ENCODE assay signal across 27 mouse cellular contexts in the genomic region with DNA sequence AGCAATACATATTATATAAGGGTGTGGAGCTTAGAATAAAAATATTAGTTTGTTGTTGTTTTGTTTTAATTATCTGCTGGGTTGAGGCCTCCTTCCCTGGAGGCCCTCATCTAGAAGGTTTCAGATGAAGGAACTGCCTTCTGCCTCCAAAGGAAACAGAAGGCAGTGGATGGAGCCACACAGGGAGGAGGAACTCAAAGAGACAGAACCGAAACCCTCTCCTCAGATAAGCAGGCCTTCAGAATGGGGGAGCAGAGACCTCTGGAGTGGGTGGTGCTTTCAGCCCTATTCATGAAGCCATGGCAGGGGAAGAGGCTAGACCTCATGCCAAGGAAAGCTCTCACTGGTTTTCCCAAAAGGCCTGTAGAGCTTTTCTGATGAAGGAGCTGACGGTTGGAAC.
A peak's percentile ranks its signal among the peaks of the same experiment; 100 is the strongest.
DNase-seq lines count a peak whose midpoint lies in the region; ATAC-seq lines count a peak whose summit lies in the region.
"Had no signal": no experiment of that assay in that cellular context is flagged by ENCODE, and none has a peak within 500 bp of the region (broad histone marks: within the 10 kb centered on the region; RNA-seq: fewer than 3 reads in every experiment).

No protein-coding gene starts in this region.

- H3K27ac ChIP-seq in forebrain, embryonic 10.5 days, result peak overlapping the region; percentile 2; the same call in 1 of the 2 replicates
- no peak overlapping the region for H3K27ac ChIP-seq in forebrain, embryonic 14.5 days (ENCODE audit: low read depth, low read length)
- H3K27ac ChIP-seq in heart, embryonic 14.5 days (replicated peaks in 1 of 2; ENCODE audit: control insufficient read depth in 1 of 2, insufficient read depth in 1 of 2, low read depth in 2 of 2, low read length in 2 of 2), result no peak overlapping the region
- H3K27ac ChIP-seq in heart, embryonic 11.5 days (ENCODE audit: low read depth, low read length), result no peak overlapping the region
- peak overlapping the region; percentile 75 for H3K27ac ChIP-seq in limb, embryonic 10.5 days
- H3K27ac ChIP-seq in neural tube, embryonic 15.5 days (replicated peaks), result no peak overlapping the region
- H3K27ac ChIP-seq in hindbrain, embryonic 12.5 days, result no peak overlapping the region
- H3K27ac ChIP-seq: forebrain, embryonic 13.5 days; gastrocnemius, adult 2 months; heart, embryonic 15.5 days; hindbrain, embryonic 14.5 days; hindbrain, postnatal 0 days had no signal

- no peaks in the 10 kb centered on the region for H3K9me3 ChIP-seq in forebrain, embryonic 10.5 days
- no peaks in the 10 kb centered on the region for H3K9me3 ChIP-seq in forebrain, embryonic 14.5 days (replicated peaks; ENCODE audit: control insufficient read depth, low read length)
- no peaks in the 10 kb centered on the region for H3K9me3 ChIP-seq in heart, embryonic 14.5 days (ENCODE audit: control insufficient read depth, low read length)
- H3K9me3 ChIP-seq in heart, embryonic 11.5 days (replicated peaks; ENCODE audit: control insufficient read depth, low read length), result no peaks in the 10 kb centered on the region
- H3K9me3 ChIP-seq in limb, embryonic 10.5 days (replicated peaks), result no peaks in the 10 kb centered on the region
- H3K9me3 ChIP-seq in neural tube, embryonic 15.5 days (replicated peaks), result no peaks in the 10 kb centered on the region
- no peaks in the 10 kb centered on the region for H3K9me3 ChIP-seq in hindbrain, embryonic 12.5 days (replicated peaks)
- H3K9me3 ChIP-seq: embryonic facial prominence, embryonic 13.5 days; forebrain, embryonic 13.5 days; heart, embryonic 15.5 days; hindbrain, embryonic 10.5 days had no signal

- H3K36me3 ChIP-seq in forebrain, embryonic 10.5 days (replicated peaks), result no peaks in the 10 kb centered on the region
- no peaks in the 10 kb centered on the region for H3K36me3 ChIP-seq in forebrain, embryonic 14.5 days (ENCODE audit: control insufficient read depth, insufficient read depth, low read length)
- H3K36me3 ChIP-seq in heart, embryonic 14.5 days (ENCODE audit: control insufficient read depth, insufficient read depth, low read length), result no peaks in the 10 kb centered on the region
- 0 out of 2 replicates have a peak, but pooled peaks cover 2% of the 10 kb centered on the region for H3K36me3 ChIP-seq in heart, embryonic 11.5 days (ENCODE audit: control insufficient read depth, insufficient read depth, low read length)
- H3K36me3 ChIP-seq in limb, embryonic 10.5 days, result peaks cover 6% of the 10 kb centered on the region; the same call in 1 of the 2 replicates
- H3K36me3 ChIP-seq in neural tube, embryonic 15.5 days, result no peaks in the 10 kb centered on the region
- H3K36me3 ChIP-seq in hindbrain, embryonic 12.5 days, result no peaks in the 10 kb centered on the region
- H3K36me3 ChIP-seq: heart, embryonic 15.5 days; hindbrain, embryonic 10.5 days had no signal

- H3K27me3 ChIP-seq in forebrain, embryonic 10.5 days (ENCODE audit: poor library complexity, severe bottlenecking), result no peaks in the 10 kb centered on the region
- H3K27me3 ChIP-seq in forebrain, embryonic 14.5 days (replicated peaks; ENCODE audit: control insufficient read depth, insufficient read depth, low read length), result no peaks in the 10 kb centered on the region
- no peaks in the 10 kb centered on the region for H3K27me3 ChIP-seq in heart, embryonic 14.5 days (ENCODE audit: control insufficient read depth, insufficient read depth, low read length)
- no peaks in the 10 kb centered on the region for H3K27me3 ChIP-seq in heart, embryonic 11.5 days (ENCODE audit: control insufficient read depth, insufficient read depth, low read length)
- no peaks in the 10 kb centered on the region for H3K27me3 ChIP-seq in limb, embryonic 10.5 days (ENCODE audit: low read depth, poor library complexity, severe bottlenecking)
- no peaks in the 10 kb centered on the region for H3K27me3 ChIP-seq in neural tube, embryonic 15.5 days (replicated peaks)
- no peaks in the 10 kb centered on the region for H3K27me3 ChIP-seq in hindbrain, embryonic 12.5 days
- H3K27me3 ChIP-seq: embryonic facial prominence, embryonic 13.5 days; forebrain, embryonic 13.5 days; heart, embryonic 15.5 days had no signal

- no peak for DNase-seq in forebrain, embryonic 10.5 days (ENCODE audit: extremely low spot score, low spot score)
- no peak for DNase-seq in forebrain, embryonic 14.5 days (ENCODE audit: low spot score)
- no peak for DNase-seq in limb, embryonic 10.5 days (ENCODE audit: low spot score)
- DNase-seq: adrenal gland, postnatal 10 days; adrenal gland, postnatal 36 days; cerebellum, adult 18-20 months; cerebellum, adult 9-10 months; cerebellum, postnatal 14 days; forebrain, postnatal 0 days; gastrocnemius, adult 2 months; gastrocnemius, postnatal 14 days; heart, adult 18-20 months; heart, postnatal 10 days; heart, postnatal 36 days had no signal

- no peak overlapping the region for H3K9ac ChIP-seq in forebrain, embryonic 14.5 days (ENCODE audit: low read length)
- no peak overlapping the region; the same call in 1 of the 2 replicates for H3K9ac ChIP-seq in heart, embryonic 14.5 days (ENCODE audit: low read length)
- H3K9ac ChIP-seq in heart, embryonic 11.5 days (ENCODE audit: low read depth, low read length), result no peak overlapping the region
- H3K9ac ChIP-seq in neural tube, embryonic 15.5 days (replicated peaks), result no peak overlapping the region
- H3K9ac ChIP-seq in hindbrain, embryonic 12.5 days, result no peak overlapping the region
- H3K9ac ChIP-seq: embryonic facial prominence, embryonic 13.5 days; forebrain, postnatal 0 days; heart, embryonic 15.5 days had no signal

- peaks cover 20% of the 10 kb centered on the region for H3K4me1 ChIP-seq in forebrain, embryonic 10.5 days
- peaks cover 9% of the 10 kb centered on the region for H3K4me1 ChIP-seq in forebrain, embryonic 14.5 days (ENCODE audit: control insufficient read depth, insufficient read depth, low read length)
- H3K4me1 ChIP-seq in heart, embryonic 14.5 days (ENCODE audit: control insufficient read depth in 2 of 2, insufficient read depth in 2 of 2, low read length in 2 of 2), result peaks cover 13 to 15% of the 10 kb centered on the region in 2 experiments
- H3K4me1 ChIP-seq in heart, embryonic 11.5 days (ENCODE audit: control insufficient read depth, insufficient read depth, low read length), result peaks cover 12% of the 10 kb centered on the region
- peaks cover 35% of the 10 kb centered on the region for H3K4me1 ChIP-seq in limb, embryonic 10.5 days
- H3K4me1 ChIP-seq in neural tube, embryonic 15.5 days, result peaks cover 19% of the 10 kb centered on the region
- peaks cover 18% of the 10 kb centered on the region for H3K4me1 ChIP-seq in hindbrain, embryonic 12.5 days

- H3K4me3 ChIP-seq in forebrain, embryonic 10.5 days, result no peak overlapping the region
- H3K4me3 ChIP-seq in forebrain, embryonic 14.5 days (ENCODE audit: low read depth, low read length), result no peak overlapping the region
- no peak overlapping the region for H3K4me3 ChIP-seq in heart, embryonic 14.5 days (ENCODE audit: control insufficient read depth in 1 of 2, insufficient read depth in 1 of 2, low read depth in 1 of 2, low read length in 2 of 2)
- H3K4me3 ChIP-seq in heart, embryonic 11.5 days (ENCODE audit: low read depth, low read length), result no peak overlapping the region
- no peak overlapping the region for H3K4me3 ChIP-seq in limb, embryonic 10.5 days
- H3K4me3 ChIP-seq in neural tube, embryonic 15.5 days (replicated peaks), result no peak overlapping the region
- H3K4me3 ChIP-seq in hindbrain, embryonic 12.5 days, result no peak overlapping the region
- H3K4me3 ChIP-seq: erythroblast, embryonic 14.5 days; gastrocnemius, adult 2 months had no signal

- H3K4me2 ChIP-seq in forebrain, embryonic 14.5 days (ENCODE audit: low read length), result no peak overlapping the region
- H3K4me2 ChIP-seq in heart, embryonic 14.5 days (ENCODE audit: low read length), result peak overlapping the region; percentile 57; the same call in 1 of the 2 replicates
- no peak overlapping the region for H3K4me2 ChIP-seq in heart, embryonic 11.5 days
- H3K4me2 ChIP-seq in neural tube, embryonic 15.5 days, result no peak overlapping the region
- H3K4me2 ChIP-seq in hindbrain, embryonic 12.5 days (replicated peaks), result no peak overlapping the region

- no peak for ATAC-seq in forebrain, embryonic 14.5 days
- ATAC-seq in heart, embryonic 14.5 days (ENCODE audit: insufficient number of reproducible peaks, insufficient read depth, low FRiP score, low read depth), result no peak
- no peak for ATAC-seq in heart, embryonic 11.5 days (replicated peaks; ENCODE audit: insufficient number of reproducible peaks, low FRiP score, low TSS enrichment)
- ATAC-seq in common myeloid progenitor, adult 5-6 weeks (replicated peaks; ENCODE audit: low read depth, poor library complexity, severe bottlenecking), result peak; percentile 55
- no peak for ATAC-seq in neural tube, embryonic 15.5 days (ENCODE audit: low FRiP score)
- ATAC-seq in hindbrain, embryonic 12.5 days (ENCODE audit: low FRiP score), result no peak
- ATAC-seq: activated CD4-positive, CD25-positive, alpha-beta regulatory T cell, adult 4 months had no signal

- WGBS in forebrain, embryonic 10.5 days, result 91% methylated on average over 2 of the region's 2 CpGs
- WGBS in forebrain, embryonic 14.5 days, result 100% methylated on average over 2 of the region's 2 CpGs
- 90% methylated on average over 2 of the region's 2 CpGs for WGBS in heart, embryonic 14.5 days
- 78% methylated on average over 2 of the region's 2 CpGs for WGBS in heart, embryonic 11.5 days (ENCODE audit: insufficient replicate concordance)
- 91% methylated on average over 2 of the region's 2 CpGs for WGBS in limb, embryonic 10.5 days
- 93% methylated on average over 2 of the region's 2 CpGs for WGBS in neural tube, embryonic 15.5 days
- 96% methylated on average over 2 of the region's 2 CpGs for WGBS in hindbrain, embryonic 12.5 days

Comparison
In these comparisons a context has a peak if more than half of its experiments do, and no peak if none do; other contexts are left out.
1. H3K27ac ChIP-seq: peak in forebrain, embryonic 10.5 days (single experiment) and limb, embryonic 10.5 days (single experiment); none in forebrain, embryonic 14.5 days (single experiment), heart, embryonic 14.5 days (0 of 2), heart, embryonic 11.5 days (single experiment), neural tube, embryonic 15.5 days (single experiment) and hindbrain, embryonic 12.5 days (single experiment).